Mouse (Mus musculus) neural tube, postnatal 0 days (tissue): ENCODE data around the gene Cntn3. TPM values are rescaled to one million over a fixed set of nuclear protein-coding genes. Genes with fewer than 3 reads are reported as not detected.

Experiments used
- polyA plus RNA-seq: library from polyadenylated mRNA; unstranded; fragments of >200 nt; fragmentation: Nextera tagmentation; extraction: Ambion mirVana; gene quantifications from 2 replicates; pipeline ENCODE4 v1.2.1, GENCODE M21; 2015

The Cntn3 gene
- polyA plus RNA-seq: 3.0 and 3.3 TPM in 2 replicates

GRCm38 (mm10) chr6:102573001-102573400, at the start of gene Cntn3:
Gene Cntn3, minus strand, starts transcription at chr6:102573101.

